Mouse (Mus musculus): Measurements from ENCODE around the gene Srpk1.

DNA sequence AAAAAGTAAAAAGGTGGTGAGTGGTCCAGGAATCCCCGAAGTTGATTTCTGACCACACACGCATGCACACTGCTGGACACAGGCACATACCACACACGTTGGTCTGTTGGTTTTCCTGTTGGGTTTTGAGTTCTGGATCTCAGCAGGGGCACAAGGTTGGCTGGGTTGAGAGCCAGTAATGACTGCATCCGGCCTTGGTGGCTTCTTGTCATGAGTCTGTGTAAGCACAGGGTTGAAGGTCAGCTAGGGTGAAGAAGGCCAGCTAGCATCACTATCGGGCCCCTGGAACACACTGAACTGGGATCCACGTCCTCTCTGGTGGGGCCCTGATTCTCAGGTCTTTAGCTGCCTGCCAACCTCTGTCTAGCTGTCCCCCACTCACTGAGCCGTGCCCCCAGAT is 50.0 kb downstream of the Srpk1 start:
- TF ChIP-seq CTCF (IDR thresholded peaks at IDR 0.05) (no peak), EP300 (IDR thresholded peaks at IDR 0.05) (no peak)
